Mouse (Mus musculus) bone marrow, adult 2 months (tissue): ENCODE data around the gene Nrde2. TPM values are rescaled to one million over a fixed set of nuclear protein-coding genes. Genes with fewer than 3 reads are reported as not detected.

ENCODE experiments used
- H3K27ac ChIP-seq: fragments of 200-500 bp; 2 replicates; pipeline ENCODE4 v1.5.1; 2012; ENCODE audit warnings: low read depth, mild to moderate bottlenecking, control low read depth, inconsistent platforms, low read length; ENCODE audit not compliant: control insufficient read depth, poor library complexity, insufficient read depth
- H3K4me1 ChIP-seq: fragments of 200-500 bp; 2 replicates; pipeline ENCODE4 v1.6.1; 2011; ENCODE audit warnings: low read length; ENCODE audit not compliant: control insufficient read depth, insufficient read depth
- H3K4me3 ChIP-seq: fragments of 200-500 bp; replicated peaks from 2 replicates; pipeline ENCODE3; 2011; ENCODE audit warnings: mild to moderate bottlenecking, low read depth, low read length, control low read depth; ENCODE audit not compliant: control insufficient read depth
- CTCF ChIP-seq: fragments of 200-500 bp; IDR thresholded peaks from 2 replicates; pipeline ENCODE4 v1.5.1; 2011; ENCODE audit warnings: low read length, control low read depth; ENCODE audit not compliant: control insufficient read depth, insufficient read depth
- POLR2A ChIP-seq: fragments of 200-500 bp; IDR thresholded peaks from 2 replicates; pipeline ENCODE4 v1.6.1; 2011; ENCODE audit warnings: low read depth, mild to moderate bottlenecking, control low read depth, low read length, borderline replicate concordance; ENCODE audit not compliant: control insufficient read depth
- WGBS: fragments of 180-500 bp; shearing (Covaris S2); methylation state at CpG from one replicate; pipeline ENCODE4 v1.1.7; 2018; 5-methylcytosine and 5-hydroxymethylcytosine counted together
- polyA plus RNA-seq: library from polyadenylated mRNA; stranded (reverse); fragments of >200 nt; gene quantifications from 2 replicates; pipeline ENCODE4 v1.2.4, GENCODE M21; 2011; ENCODE audit warnings: low replicate concordance; ENCODE audit not compliant: missing spikeins, insufficient read depth, insufficient read length

Nrde2 gene
- polyA plus RNA-seq, 1 experiment, result 19.8 TPM

DNA sequence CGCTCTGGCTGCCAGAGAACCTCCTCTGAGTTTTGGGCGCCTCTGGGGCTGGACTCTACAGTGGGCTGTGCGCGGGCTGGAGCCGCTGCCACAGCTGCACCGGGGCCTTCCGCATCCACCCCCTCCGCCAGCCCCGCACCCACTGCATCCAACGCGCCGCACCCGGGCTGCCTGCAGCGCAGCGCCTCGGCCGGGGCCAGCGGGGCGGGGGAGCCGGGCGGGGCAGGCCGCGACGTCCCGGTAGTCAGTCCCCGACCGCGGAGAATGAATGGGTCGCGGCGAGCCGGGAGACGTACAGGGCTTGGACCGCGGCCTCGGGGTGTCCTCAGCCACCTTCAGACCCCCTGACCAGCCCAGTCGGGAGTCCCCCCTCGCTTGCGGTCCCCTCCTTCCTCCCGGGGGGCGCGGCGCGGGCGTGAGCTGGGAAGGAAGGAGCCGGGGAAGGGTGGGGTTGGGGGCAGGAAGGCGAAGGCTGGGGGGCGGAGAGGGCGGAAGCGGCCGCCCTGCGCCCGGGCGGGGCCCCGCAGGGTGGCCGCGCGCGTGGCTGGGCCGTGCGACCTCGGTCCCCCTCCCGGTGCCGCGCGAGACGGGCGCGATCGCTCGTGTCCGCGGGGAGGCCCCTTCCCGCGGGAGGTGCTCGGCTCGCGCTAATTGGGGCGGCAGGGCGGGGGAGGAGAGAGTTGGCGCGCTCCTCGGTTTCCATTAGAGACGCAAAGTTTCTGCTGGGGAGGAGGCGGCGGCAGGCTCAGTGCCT is 40.6 kb upstream of the Nrde2 start:
- WGBS, result under 1% methylated on average over 86 of the region's 86 CpGs
- Histone ChIP-seq H3K4me3 (peak overlapping the region; percentile 98), H3K27ac (peak overlapping the region; percentile 85), H3K4me1 (no peaks in the 10 kb centered on the region; the same call in 1 of the 2 replicates)
- TF ChIP-seq CTCF, result no peak
- TF ChIP-seq POLR2A, result peak; percentile 12; the same call in 1 of the 2 replicates

DNA sequence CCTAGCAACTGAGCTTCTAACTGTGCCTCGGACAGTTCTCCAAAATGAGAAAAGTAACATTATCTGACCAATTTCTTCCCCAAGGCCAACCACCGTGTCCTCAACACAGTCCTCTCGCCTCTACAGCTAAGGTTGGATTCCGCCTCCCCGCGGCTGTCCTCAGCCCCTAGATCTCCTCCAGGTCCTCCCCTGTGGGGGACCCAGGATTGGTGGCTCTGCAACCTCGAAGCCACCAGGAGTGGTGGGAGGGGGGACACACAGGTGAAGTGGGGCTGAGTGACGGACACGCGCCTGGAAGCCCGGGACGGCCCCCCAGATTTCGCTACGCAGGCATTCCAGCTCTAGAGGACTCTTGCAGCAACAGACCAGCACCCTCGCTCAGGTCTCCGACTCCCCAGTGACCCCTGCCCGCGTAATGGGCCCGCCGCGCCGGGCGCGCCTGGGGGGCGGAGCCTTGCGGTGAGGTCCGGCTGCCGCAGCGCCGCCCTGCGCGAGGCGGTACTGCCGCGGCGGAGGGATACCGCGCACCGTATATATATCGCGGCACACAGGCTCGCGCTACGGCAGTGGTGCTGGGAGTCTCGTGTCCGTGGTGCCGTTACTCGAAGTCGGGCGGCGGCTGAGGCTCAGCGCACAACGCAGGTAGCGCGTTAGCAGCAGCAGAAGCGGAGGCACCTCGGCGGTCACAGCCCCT is 39.7 kb upstream of the Nrde2 start, which contains the start of gene Calm1:
Gene Calm1 (plus strand): TSS at position 469 of the 694 bp plus-strand sequence.
- Histone ChIP-seq H3K4me3 (peak within 1 kb of the TSS; percentile 98), H3K27ac (peak within 1 kb of the TSS; percentile 85), H3K4me1 (no peaks in the 10 kb centered on the region; the same call in 1 of the 2 replicates)
- WGBS, result under 1% methylated on average over 57 of the region's 58 CpGs
- TF ChIP-seq POLR2A, result peak; percentile 100
- TF ChIP-seq CTCF, result peak; percentile 31; the same call in 1 of the 2 replicates

GRCm38 (mm10) chr12:100196786-100197185 is 37.3 kb upstream of the Nrde2 start:
- TF ChIP-seq CTCF, result no peak
- TF ChIP-seq POLR2A, result no peak
- Histone ChIP-seq H3K27ac (no peak overlapping the region), H3K4me3 (no peak overlapping the region), H3K4me1 (no peaks in the 10 kb centered on the region; the same call in 1 of the 2 replicates)
- 81% methylated on average over 7 of the region's 7 CpGs for WGBS

GRCm38 (mm10) chr12:100194181-100194580 is 34.7 kb upstream of the Nrde2 start:
- TF ChIP-seq POLR2A (no peak), CTCF (no peak)
- 95% methylated on average over 1 of the region's 1 CpGs for WGBS
- Histone ChIP-seq H3K4me1 (no peaks in the 10 kb centered on the region; the same call in 1 of the 2 replicates), H3K27ac (no peak overlapping the region), H3K4me3 (no peak overlapping the region)

DNA sequence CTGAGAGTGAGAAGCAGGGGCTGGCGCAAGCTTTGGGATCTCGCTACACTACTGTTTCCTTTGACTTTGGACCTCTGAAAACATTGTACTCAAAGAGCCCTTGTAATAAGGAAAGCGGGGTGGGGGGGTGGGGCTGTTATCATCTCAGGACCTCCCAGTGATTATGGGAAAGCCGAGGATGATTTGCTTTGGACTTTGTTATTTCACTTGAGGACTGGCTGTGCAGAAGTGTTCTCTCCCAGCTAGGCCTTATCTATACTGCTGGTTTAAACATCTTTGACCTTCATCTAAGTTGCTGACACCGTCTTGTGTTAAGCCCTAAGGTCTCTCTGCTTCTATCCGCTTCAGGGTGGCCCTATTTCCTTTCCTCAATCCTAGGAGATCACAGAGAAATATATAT is 31.3 kb upstream of the Nrde2 start:
- H3K27ac ChIP-seq, result no peak overlapping the region
- WGBS, result 84% methylated on average over 6 of the region's 6 CpGs
- no peak for TF ChIP-seq POLR2A
- no peak for TF ChIP-seq CTCF
- H3K4me3 ChIP-seq, result no peak overlapping the region
- H3K4me1 ChIP-seq, result no peaks in the 10 kb centered on the region

GRCm38 (mm10) chr12:100187756-100188430 is 28.4 kb upstream of the Nrde2 start:
- Histone ChIP-seq H3K27ac (peak overlapping the region; percentile 78), H3K4me1 (peaks cover 2% of the 10 kb centered on the region; the same call in 1 of the 2 replicates), H3K4me3 (peak overlapping the region; percentile 57)
- WGBS, result under 1% methylated on average over 29 of the region's 29 CpGs
- no peak for TF ChIP-seq POLR2A
- TF ChIP-seq CTCF, result no peak

DNA sequence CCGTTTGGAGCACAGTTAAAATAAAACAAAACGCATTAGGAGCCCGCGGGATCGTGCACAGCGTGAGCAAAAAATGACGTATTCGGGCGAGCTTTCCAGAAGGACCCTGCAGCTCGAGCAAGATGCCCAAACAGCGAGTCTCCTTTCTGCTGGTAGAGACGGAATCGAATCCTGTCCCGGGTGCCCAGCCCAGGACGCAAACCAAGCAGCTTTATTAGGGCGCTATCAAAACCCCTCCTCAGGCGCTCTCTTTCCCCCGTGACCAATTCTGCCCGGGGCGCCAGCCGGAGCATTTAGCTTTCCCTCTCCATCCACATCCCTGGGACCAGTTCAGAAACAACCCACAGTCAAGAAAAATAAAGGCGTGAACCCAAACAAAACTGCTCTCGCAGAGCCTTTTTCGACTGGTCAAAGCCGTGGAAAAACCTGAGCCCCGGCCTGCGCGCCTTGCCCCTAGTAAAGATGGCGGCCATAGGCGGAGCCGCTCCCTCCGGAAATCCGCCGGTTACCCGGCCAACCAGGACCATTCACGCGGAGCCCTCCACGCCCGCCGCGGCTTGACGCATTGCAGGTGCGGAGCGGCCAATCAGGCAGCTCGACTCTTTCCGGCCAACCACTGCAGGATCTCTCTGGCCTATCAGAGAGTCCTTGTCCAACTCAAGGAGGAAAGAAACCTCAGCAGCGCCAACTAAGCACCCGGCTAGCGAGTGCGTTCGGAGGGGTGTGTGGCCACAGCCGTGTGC is 27.7 kb upstream of the Nrde2 start:
- H3K4me1 ChIP-seq, result peaks cover 2% of the 10 kb centered on the region; the same call in 1 of the 2 replicates
- WGBS, result under 1% methylated on average over 52 of the region's 52 CpGs
- peak; percentile 78 for TF ChIP-seq POLR2A
- TF ChIP-seq CTCF, result peak; percentile 11; the same call in 1 of the 2 replicates
- H3K27ac ChIP-seq, result peak overlapping the region; percentile 93
- H3K4me3 ChIP-seq, result peak overlapping the region; percentile 82
